Mouse (Mus musculus) testis, adult 2 months (tissue): ENCODE data around the gene Gpat3. TPM values are rescaled to one million over a fixed set of nuclear protein-coding genes. Genes with fewer than 3 reads are reported as not detected.

Experiments used
- H3K27ac ChIP-seq: fragments of 200-500 bp; 2 replicates; pipeline ENCODE4 v1.5.1; 2012; ENCODE audit warnings: low read depth, low read length; ENCODE audit not compliant: control insufficient read depth, insufficient read depth
- H3K27me3 ChIP-seq: fragments of 200-500 bp; 2 replicates; pipeline ENCODE4 v1.6.1; 2012; ENCODE audit warnings: mild to moderate bottlenecking, low read length, moderate library complexity; ENCODE audit not compliant: control insufficient read depth, insufficient read depth
- H3K36me3 ChIP-seq: fragments of 200-500 bp; 2 replicates; pipeline ENCODE4 v1.6.1; 2012; ENCODE audit warnings: mild to moderate bottlenecking, low read length; ENCODE audit not compliant: control insufficient read depth, insufficient read depth
- H3K4me1 ChIP-seq: fragments of 200-500 bp; 2 replicates; pipeline ENCODE4 v1.6.1; 2012; ENCODE audit warnings: low read length; ENCODE audit not compliant: control insufficient read depth, insufficient read depth
- H3K4me3 ChIP-seq: fragments of 200-500 bp; 2 replicates; pipeline ENCODE4 v1.5.1; 2012; ENCODE audit warnings: low read depth, mild to moderate bottlenecking, low read length, moderate library complexity, mixed read lengths; ENCODE audit not compliant: control insufficient read depth
- CTCF ChIP-seq: fragments of 200-500 bp; IDR thresholded peaks from 2 replicates; pipeline ENCODE4 v1.5.1; 2012; ENCODE audit warnings: low read depth, mild to moderate bottlenecking, inconsistent platforms, low read length, moderate library complexity; ENCODE audit not compliant: control insufficient read depth, insufficient read depth, insufficient replicate concordance
- POLR2A ChIP-seq: fragments of 200-500 bp; IDR thresholded peaks from 2 replicates; pipeline ENCODE4 v1.6.1; 2012; ENCODE audit warnings: low read depth, mild to moderate bottlenecking, inconsistent platforms, low read length, moderate library complexity; ENCODE audit not compliant: control insufficient read depth
- polyA plus RNA-seq: library from polyadenylated mRNA; depleted of rRNA; stranded (reverse); fragments of >200 nt; gene quantifications from 2 replicates; pipeline ENCODE4 v1.2.3, GENCODE M21; 2012; rRNA removed

Gpat3 gene
- polyA plus RNA-seq, result 21.7 and 26.8 TPM in 2 replicates

- H3K27ac ChIP-seq, result no peak within 1 kb of the TSS
- H3K27me3 ChIP-seq, result no peaks in the 10 kb centered on the region; the same call in 1 of the 2 replicates
- no peaks in the 10 kb centered on the region for H3K36me3 ChIP-seq
- TF ChIP-seq POLR2A (no peak), CTCF (no peak)
- H3K4me1 ChIP-seq, result peaks cover 7% of the 10 kb centered on the region
- peak within 1 kb of the TSS; percentile 83 for H3K4me3 ChIP-seq
These were observed at the start of gene Gpat3 for GRCm38 (mm10) chr5:100845485-100845847. TSS of gene Gpat3 (plus strand) at chr5:100845713.

- H3K27me3 ChIP-seq, result no peaks in the 10 kb centered on the region
- peak within 1 kb of the TSS; percentile 1; the same call in 1 of the 2 replicates for H3K27ac ChIP-seq
- peak within 1 kb of the TSS; percentile 96 for H3K4me3 ChIP-seq
- H3K36me3 ChIP-seq, result peaks cover under 1% of the 10 kb centered on the region
- no peaks in the 10 kb centered on the region; the same call in 1 of the 2 replicates for H3K4me1 ChIP-seq
- TF ChIP-seq POLR2A (peak; percentile 61), CTCF (no peak)
These were observed 47.2 kb upstream of the Gpat3 start, which contains the start of the genes Helq and Mrps18c for GRCm38 (mm10) chr5:100798165-100798860. TSS of gene Helq (minus strand) at chr5:100798598. TSS of gene Mrps18c (plus strand) at chr5:100798627.

GRCm38 (mm10) chr5:100818341-100818740 is 27.2 kb upstream of the Gpat3 start:
- Histone ChIP-seq H3K27me3 (no peaks in the 10 kb centered on the region), H3K4me1 (no peaks in the 10 kb centered on the region), H3K4me3 (no peak overlapping the region), H3K36me3 (no peaks in the 10 kb centered on the region; the same call in 1 of the 2 replicates), H3K27ac (no peak overlapping the region)
- no peak for TF ChIP-seq POLR2A
- TF ChIP-seq CTCF, result no peak

GRCm38 (mm10) chr5:100819568-100820480 is 25.7 kb upstream of the Gpat3 start:
- Histone ChIP-seq H3K27me3 (no peaks in the 10 kb centered on the region), H3K27ac (no peak overlapping the region; the same call in 1 of the 2 replicates), H3K4me1 (no peaks in the 10 kb centered on the region), H3K36me3 (no peaks in the 10 kb centered on the region; the same call in 1 of the 2 replicates), H3K4me3 (peak overlapping the region; percentile 92)
- TF ChIP-seq POLR2A, result no peak
- no peak for TF ChIP-seq CTCF

GRCm38 (mm10) chr5:100820483-100821184 is 24.9 kb upstream of the Gpat3 start, which contains the start of gene Abraxas1:
TSS of gene Abraxas1 (minus strand) at chr5:100820965.
- H3K36me3 ChIP-seq, result no peaks in the 10 kb centered on the region; the same call in 1 of the 2 replicates
- no peaks in the 10 kb centered on the region for H3K27me3 ChIP-seq
- TF ChIP-seq CTCF (no peak), POLR2A (peak; percentile 93)
- no peaks in the 10 kb centered on the region for H3K4me1 ChIP-seq
- peak within 1 kb of the TSS; percentile 92 for H3K4me3 ChIP-seq
- peak within 1 kb of the TSS; percentile 68 for H3K27ac ChIP-seq

GRCm38 (mm10) chr5:100821375-100821774 is 24.1 kb upstream of the Gpat3 start:
- no peaks in the 10 kb centered on the region for H3K4me1 ChIP-seq
- no peaks in the 10 kb centered on the region; the same call in 1 of the 2 replicates for H3K36me3 ChIP-seq
- no peak overlapping the region for H3K4me3 ChIP-seq
- H3K27me3 ChIP-seq, result no peaks in the 10 kb centered on the region
- H3K27ac ChIP-seq, result no peak overlapping the region
- TF ChIP-seq CTCF (no peak), POLR2A (no peak)
